Mouse (Mus musculus) CH12.LX (cell line): ENCODE results near the gene Tle2. TPM values are rescaled to one million over a fixed set of nuclear protein-coding genes. Genes with fewer than 3 reads are reported as not detected.

Experiments
- DNase-seq: peaks from one replicate; pipeline ENCODE4 v3.0.0-alpha.2; 2013; ENCODE audit errors: extremely low read depth
- H3K27ac ChIP-seq: 2 replicates; pipeline ENCODE4 v1.5.1; 2012; ENCODE audit warnings: low read depth, mild to moderate bottlenecking, control low read depth, moderate library complexity; ENCODE audit not compliant: insufficient read depth
- H3K27me3 ChIP-seq: replicated peaks from 2 replicates; pipeline ENCODE3; 2012; ENCODE audit warnings: inconsistent platforms
- H3K36me3 ChIP-seq, 2 experiments: replicated peaks in 1 of 2; 2 replicates each; pipeline versions ENCODE3 to v1.6.1; 2012; ENCODE audit warnings: inconsistent platforms in 1 of 2, low read length in 1 of 2, mild to moderate bottlenecking in 1 of 2, mixed read lengths in 1 of 2, moderate library complexity in 1 of 2; ENCODE audit not compliant: control insufficient read depth in 1 of 2, insufficient read depth in 1 of 2
- H3K4me1 ChIP-seq, 2 experiments: 2 replicates each; pipeline ENCODE4 v1.6.1; 2012; ENCODE audit warnings: inconsistent platforms in 1 of 2, moderate library complexity in 1 of 2; ENCODE audit not compliant: insufficient read depth in 2 of 2, control insufficient read depth in 1 of 2
- H3K4me2 ChIP-seq: 2 replicates; pipeline ENCODE4 v1.6.1; 2012; ENCODE audit warnings: low read depth, mild to moderate bottlenecking, control low read depth; ENCODE audit not compliant: poor library complexity, insufficient read depth, severe bottlenecking
- H3K4me3 ChIP-seq, 3 experiments: fragments of 150-350 bp in 1 of 3; sonication (generic) in 1 of 3; replicated peaks in 1 of 3; 2 replicates each; pipeline versions ENCODE3 to v1.5.1; 2011 to 2012; ENCODE audit warnings: low read depth in 2 of 3, low read length in 2 of 3, mild to moderate bottlenecking in 2 of 3, moderate library complexity in 2 of 3, control low read depth in 1 of 3, improper control_type of control experiment in 1 of 3, inconsistent platforms in 1 of 3, mixed read lengths in 1 of 3; ENCODE audit not compliant: poor library complexity in 1 of 3
- H3K79me2 ChIP-seq: replicated peaks from 2 replicates; pipeline ENCODE4 v1.6.1; 2012; ENCODE audit warnings: mild to moderate bottlenecking, moderate library complexity; ENCODE audit not compliant: control insufficient read depth, poor library complexity, insufficient read depth, severe bottlenecking; ENCODE audit errors: extremely low read depth
- H3K9ac ChIP-seq: 2 replicates; pipeline ENCODE4 v1.6.1; 2012; ENCODE audit warnings: low read depth, mild to moderate bottlenecking, control low read depth, moderate library complexity; ENCODE audit not compliant: insufficient read depth
- H3K9me3 ChIP-seq: replicated peaks from 2 replicates; pipeline ENCODE3; 2012; ENCODE audit warnings: low read length, inconsistent platforms, mixed read lengths
- BHLHE40 ChIP-seq: IDR thresholded peaks from 2 replicates; pipeline ENCODE4 v1.6.1; 2011; ENCODE audit warnings: mild to moderate bottlenecking, low read depth, low read length, improper control_type of control experiment
- CHD2 ChIP-seq: IDR thresholded peaks from 2 replicates; pipeline ENCODE4 v1.6.1; 2011; ENCODE audit warnings: low read length, improper control_type of control experiment
- CTCF ChIP-seq, 2 experiments: IDR thresholded peaks in 1 of 2; conservative IDR thresholded peaks in 1 of 2; 2 replicates each; pipeline ENCODE4 v1.5.1; 2011 to 2012; ENCODE audit warnings: low read depth in 2 of 2, low read length in 2 of 2, improper control_type of control experiment in 1 of 2, inconsistent platforms in 1 of 2, mild to moderate bottlenecking in 1 of 2, moderate library complexity in 1 of 2
- EP300 ChIP-seq: IDR thresholded peaks from 2 replicates; pipeline ENCODE4 v1.6.1; 2011; ENCODE audit warnings: low read length, improper control_type of control experiment
- GABPA ChIP-seq: IDR thresholded peaks from 2 replicates; pipeline ENCODE4 v1.6.1; 2012; ENCODE audit warnings: low read depth, low read length, improper control_type of control experiment, inconsistent platforms; ENCODE audit not compliant: insufficient replicate concordance
- HCFC1 ChIP-seq: IDR thresholded peaks from 2 replicates; pipeline ENCODE4 v1.6.1; 2012; ENCODE audit warnings: low read depth, mild to moderate bottlenecking, inconsistent platforms, low read length, improper control_type of control experiment
- KAT2A ChIP-seq: IDR thresholded peaks from 2 replicates; pipeline ENCODE4 v1.6.1; 2012; ENCODE audit warnings: low read length, improper control_type of control experiment, inconsistent platforms; ENCODE audit not compliant: insufficient replicate concordance
- MAFK ChIP-seq: IDR thresholded peaks from 2 replicates; pipeline ENCODE4 v1.6.1; 2011; ENCODE audit warnings: low read length, improper control_type of control experiment; ENCODE audit not compliant: insufficient replicate concordance
- MAX ChIP-seq: IDR thresholded peaks from 2 replicates; pipeline ENCODE4 v1.6.1; 2011; ENCODE audit warnings: low read length, improper control_type of control experiment
- MAZ ChIP-seq: IDR thresholded peaks from 2 replicates; pipeline ENCODE4 v1.6.1; 2012; ENCODE audit warnings: low read depth, mild to moderate bottlenecking, inconsistent platforms, low read length, improper control_type of control experiment, moderate library complexity
- MYC ChIP-seq: IDR thresholded peaks from 2 replicates; pipeline ENCODE4 v1.6.1; 2011; ENCODE audit warnings: low read depth, mild to moderate bottlenecking, improper control_type of control experiment, low read length
- PAX5 ChIP-seq: IDR thresholded peaks from 2 replicates; pipeline ENCODE4 v1.6.1; 2012; ENCODE audit warnings: low read length, inconsistent platforms, mixed read lengths
- POLR2AphosphoS2 ChIP-seq: IDR thresholded peaks from 2 replicates; pipeline ENCODE4 v1.6.1; 2011; ENCODE audit warnings: low read depth, low read length, improper control_type of control experiment
- RAD21 ChIP-seq: IDR thresholded peaks from 2 replicates; pipeline ENCODE4 v1.6.1; 2011; ENCODE audit warnings: low read depth, mild to moderate bottlenecking, low read length, improper control_type of control experiment, moderate library complexity
- TCF12 ChIP-seq: IDR thresholded peaks from 2 replicates; pipeline ENCODE4 v1.6.1; 2014; ENCODE audit warnings: low read depth, mild to moderate bottlenecking, inconsistent platforms, low read length, improper control_type of control experiment
- USF1 ChIP-seq: IDR thresholded peaks from 2 replicates; pipeline ENCODE4 v1.6.1; 2014; ENCODE audit warnings: low read depth, mild to moderate bottlenecking, inconsistent platforms, low read length, improper control_type of control experiment
- USF2 ChIP-seq: conservative IDR thresholded peaks from 2 replicates; pipeline ENCODE4 v1.6.1; 2011; ENCODE audit warnings: low read depth, low read length, improper control_type of control experiment
- ZC3H11A ChIP-seq: IDR thresholded peaks from 2 replicates; pipeline ENCODE4 v1.6.1; 2012; ENCODE audit warnings: low read depth, mild to moderate bottlenecking, inconsistent platforms, low read length, improper control_type of control experiment
- ZMIZ1 ChIP-seq: IDR thresholded peaks from 2 replicates; pipeline ENCODE4 v1.6.1; 2012; ENCODE audit warnings: low read depth, mild to moderate bottlenecking, inconsistent platforms, low read length, improper control_type of control experiment
- dilution Hi-C: fragments of 300-500 bp; cut with MboI; formaldehyde crosslinking; loops from 2 replicates; pipeline ENCODE4 v1.14.3; 2020; ENCODE audit warnings: low sequenced_read_pairs; ENCODE audit not compliant: extremely low pct_unique_long_range_greater_than_20kb, extremely low pct_ligation_motif_present
- in situ Hi-C: fragments of 300-500 bp; cut with MboI; formaldehyde crosslinking; loops from 3 replicates; pipeline ENCODE4 v1.14.3; 2019; ENCODE audit warnings: low sequenced_read_pairs, low pct_ligation_motif_present, low pct_unique_long_range_greater_than_20kb, mixed read lengths
- polyA plus RNA-seq: library from polyadenylated mRNA; unstranded; fragments of >175 nt; gene quantifications from 2 replicates; pipeline ENCODE4 v1.2.1, GENCODE M21; 2012; ENCODE audit warnings: low read depth; ENCODE audit not compliant: insufficient read length
- total RNA-seq, 2 experiments: library from RNA; depleted of rRNA; stranded (reverse); fragments of 300-350 nt in 1 of 2; fragments of >200 nt in 1 of 2; gene quantifications; 2 replicates each; pipeline ENCODE4 v1.2.3; 2012 to 2014

Tle2 gene
- total and polyA plus RNA-seq, 3 experiments = 0.29 to 0.30 TPM; not detected in 1

DNA sequence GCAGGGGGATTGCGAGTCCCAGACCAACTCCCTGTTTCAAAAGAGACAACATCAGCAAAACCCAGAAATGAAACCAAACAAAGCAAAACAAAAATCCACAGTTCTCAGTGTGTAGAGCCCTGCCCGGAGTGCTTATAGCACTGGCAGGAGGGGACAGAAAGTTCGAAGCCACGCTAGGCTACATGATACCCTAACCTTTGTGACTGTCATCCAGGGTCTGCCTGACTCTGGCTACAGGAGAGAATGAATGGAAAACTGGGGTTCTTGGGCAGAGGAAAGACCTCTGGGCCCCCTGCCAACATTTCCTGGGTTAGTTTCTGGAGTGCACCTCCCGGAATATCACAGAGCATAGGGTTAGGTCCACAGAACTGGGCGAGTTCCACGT lies 53.5 kb downstream of the Tle2 start:
- no peak for DNase-seq
- peaks cover 17 to 36% of the 10 kb centered on the region in 2 experiments for H3K4me1 ChIP-seq
- H3K4me2 ChIP-seq = peak overlapping the region; percentile 47
- peak overlapping the region; percentile 85 for H3K27ac ChIP-seq
- peak overlapping the region; percentile 69 for H3K9ac ChIP-seq
- H3K4me3 ChIP-seq = peak overlapping the region; percentile 69 to 96 (median 78)
- H3K36me3 ChIP-seq = peaks cover 9 to 27% of the 10 kb centered on the region in 2 experiments
- in situ Hi-C loops (no loop called here), dilution Hi-C loops (no loop called here)
- H3K9me3 ChIP-seq = no peaks in the 10 kb centered on the region
- H3K79me2 ChIP-seq = no peaks in the 10 kb centered on the region
- TF ChIP-seq MAZ (no peak), USF1 (no peak), ZC3H11A (no peak), MAFK (no peak), TCF12 (no peak), ZMIZ1 (no peak), RAD21 (no peak), POLR2AphosphoS2 (no peak), CHD2 (no peak)
- H3K27me3 ChIP-seq = peaks cover 24% of the 10 kb centered on the region

DNA sequence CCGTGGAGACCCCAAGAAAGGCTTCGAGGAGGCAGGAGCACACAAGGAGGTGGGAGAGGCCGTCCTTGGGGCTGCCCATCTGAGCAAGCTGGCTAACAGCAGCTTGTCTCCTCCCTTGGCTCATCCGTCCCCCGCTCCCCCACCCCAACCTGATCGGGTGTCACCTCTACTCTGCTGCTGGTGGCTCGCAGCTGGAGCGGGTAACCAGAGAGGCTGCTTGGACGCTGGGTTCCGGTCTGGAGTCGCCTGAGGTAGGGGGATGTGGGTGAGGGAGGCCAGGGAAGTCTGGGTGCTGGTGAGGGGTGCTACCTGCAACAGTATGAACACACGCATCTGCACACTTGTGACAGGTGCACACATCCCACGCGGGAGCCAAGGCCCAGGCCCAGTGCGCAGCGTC lies 54.0 kb downstream of the Tle2 start, which contains the start of gene Ankrd24:
TSS of gene Ankrd24 (plus strand) at position 151 of the 400 bp plus-strand sequence.
- H3K4me3 ChIP-seq = peak within 1 kb of the TSS; percentile 69 to 96 (median 78)
- peak within 1 kb of the TSS; percentile 85 for H3K27ac ChIP-seq
- in situ Hi-C loops = no loop called here
- H3K79me2 ChIP-seq = no peaks in the 10 kb centered on the region
- peaks cover 30% of the 10 kb centered on the region for H3K27me3 ChIP-seq
- dilution Hi-C loops = no loop called here
- no peak for DNase-seq
- peaks cover 9 to 23% of the 10 kb centered on the region in 2 experiments for H3K36me3 ChIP-seq
- peak within 1 kb of the TSS; percentile 86 for H3K9ac ChIP-seq
- TF ChIP-seq MAX = no peak
- TF ChIP-seq USF2 = no peak
- no peak for TF ChIP-seq PAX5
- no peak for TF ChIP-seq GABPA
- no peak for TF ChIP-seq BHLHE40
- TF ChIP-seq KAT2A = no peak
- no peak for TF ChIP-seq EP300
- no peak for TF ChIP-seq MYC
- TF ChIP-seq HCFC1 = no peak
- no peak for TF ChIP-seq CTCF (conservative IDR thresholded peaks at IDR 0.05 in 1 of 2, IDR thresholded peaks at IDR 0.05 in 1 of 2; ENCODE audit: low read depth in 2 of 2, low read length in 2 of 2)
- H3K4me1 ChIP-seq = peaks cover 17 to 37% of the 10 kb centered on the region in 2 experiments
- H3K9me3 ChIP-seq = no peaks in the 10 kb centered on the region
- H3K4me2 ChIP-seq = peak within 1 kb of the TSS; percentile 47
